Mouse (Mus musculus): ENCODE results near the gene Plcl2. TPM values are rescaled to one million over a fixed set of nuclear protein-coding genes. Genes with fewer than 3 reads are reported as not detected.

The Plcl2 gene
- total and polyA plus RNA-seq, 3 experiments, result 23.6 to 83.7 TPM; not detected in 1

GRCm38 (mm10) chr17:50734781-50735180, 225.6 kb downstream of the Plcl2 start:
- H3K9me3 ChIP-seq (replicated peaks; ENCODE audit: insufficient read depth, low read length), result no peaks in the 10 kb centered on the region
- no peaks in the 10 kb centered on the region for H3K79me2 ChIP-seq (ENCODE audit: control insufficient read depth, insufficient read depth, low read length, poor library complexity)
- no peak overlapping the region for H3K9ac ChIP-seq (ENCODE audit: control insufficient read depth, low read depth, low read length, poor library complexity, severe bottlenecking)
- H3K27ac ChIP-seq (ENCODE audit: control insufficient read depth, low read depth, low read length), result no peak overlapping the region
- H3K4me3 ChIP-seq (ENCODE audit: control insufficient read depth in 1 of 2, insufficient read depth in 1 of 2, low read depth in 2 of 2, low read length in 2 of 2), result no peak overlapping the region
- TF ChIP-seq EP300 (IDR thresholded peaks at IDR 0.05; ENCODE audit: low read depth in 1 of 2, low read length in 2 of 2) (no peak), NRF1 (IDR thresholded peaks at IDR 0.05; ENCODE audit: insufficient read depth, low read depth, low read length, poor library complexity, severe bottlenecking) (no peak), E2F4 (IDR thresholded peaks at IDR 0.05; ENCODE audit: borderline replicate concordance, low read depth, low read length) (no peak), POLR2AphosphoS5 (IDR thresholded peaks at IDR 0.05; ENCODE audit: borderline replicate concordance, low read depth, low read length) (no peak), KAT2A (conservative IDR thresholded peaks at IDR 0.05; ENCODE audit: low read depth, low read length) (no peak), RCOR1 (IDR thresholded peaks at IDR 0.05; ENCODE audit: low read depth, low read length) (no peak), NELFE (IDR thresholded peaks at IDR 0.05; ENCODE audit: low read depth, low read length) (no peak), CTCF (IDR thresholded peaks at IDR 0.05 in 2 of 3, conservative IDR thresholded peaks at IDR 0.05 in 1 of 3; ENCODE audit: control insufficient read depth in 1 of 3, insufficient read depth in 1 of 3, low read depth in 2 of 3, low read length in 3 of 3, poor library complexity in 1 of 3, severe bottlenecking in 1 of 3) (no peak), USF2 (IDR thresholded peaks at IDR 0.05; ENCODE audit: borderline replicate concordance in 1 of 2, insufficient read depth in 1 of 2, low read depth in 1 of 2, low read length in 2 of 2) (no peak), HCFC1 (IDR thresholded peaks at IDR 0.05; ENCODE audit: low read depth, low read length) (no peak), MEF2A (IDR thresholded peaks at IDR 0.05; ENCODE audit: extremely low read depth, insufficient replicate concordance, low read depth, low read length, poor library complexity, severe bottlenecking) (no peak), MAZ (IDR thresholded peaks at IDR 0.05; ENCODE audit: low read depth, low read length) (no peak), RAD21 (IDR thresholded peaks at IDR 0.05; ENCODE audit: low read depth, low read length) (no peak)
- no peaks in the 10 kb centered on the region for H3K27me3 ChIP-seq (ENCODE audit: control insufficient read depth in 1 of 2, insufficient read depth in 2 of 2, low read length in 2 of 2)
- peaks cover 0 to 7% of the 10 kb centered on the region in 2 experiments; a peak in 2 of 4 replicates for H3K4me1 ChIP-seq (ENCODE audit: control insufficient read depth in 1 of 2, insufficient read depth in 2 of 2, low read length in 2 of 2)
- DNase-seq (ENCODE audit: low read depth, low spot score), result no peak
- peaks cover 0 to 2% of the 10 kb centered on the region in 2 experiments; a peak in 1 of 4 replicates for H3K36me3 ChIP-seq (ENCODE audit: control insufficient read depth in 1 of 2, insufficient read depth in 2 of 2, low read length in 2 of 2)

DNA sequence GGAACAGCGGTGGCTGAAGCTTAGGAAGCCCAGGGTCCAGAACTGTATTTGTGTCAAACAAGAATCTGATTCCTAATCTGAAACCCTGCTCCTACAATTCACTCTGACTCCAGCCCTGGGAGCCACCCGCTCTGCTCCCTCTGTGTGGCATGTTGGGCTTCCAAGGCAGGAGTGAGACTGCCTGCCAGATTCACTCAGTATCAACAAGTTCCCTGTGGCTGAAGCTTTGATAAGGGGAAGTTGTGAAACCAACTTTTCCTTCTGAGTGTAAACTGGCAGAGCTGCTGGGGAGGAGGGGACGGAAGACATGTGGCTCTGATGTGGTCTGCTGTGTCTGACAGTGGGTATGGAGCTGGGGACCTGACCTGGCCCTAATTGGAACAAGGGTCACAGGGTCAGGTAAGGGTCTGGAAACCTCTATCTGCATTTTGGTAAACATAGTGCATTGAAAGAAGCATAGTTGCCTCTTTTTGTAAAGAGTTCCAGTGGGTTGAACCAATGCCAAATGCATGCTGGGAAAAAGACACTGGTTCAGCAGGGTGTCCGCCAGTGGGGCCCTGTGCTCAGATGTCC, 226.3 kb downstream of the Plcl2 start:
- peak; percentile 35 for DNase-seq (ENCODE audit: low read depth, low spot score)
- Histone ChIP-seq H3K4me3 (ENCODE audit: control insufficient read depth in 1 of 2, insufficient read depth in 1 of 2, low read depth in 2 of 2, low read length in 2 of 2) (no peak overlapping the region), H3K9me3 (replicated peaks; ENCODE audit: insufficient read depth, low read length) (no peaks in the 10 kb centered on the region), H3K79me2 (ENCODE audit: control insufficient read depth, insufficient read depth, low read length, poor library complexity) (no peaks in the 10 kb centered on the region), H3K36me3 (ENCODE audit: control insufficient read depth in 1 of 2, insufficient read depth in 2 of 2, low read length in 2 of 2) (peaks cover 0 to 5% of the 10 kb centered on the region in 2 experiments; a peak in 2 of 4 replicates), H3K9ac (ENCODE audit: control insufficient read depth, low read depth, low read length, poor library complexity, severe bottlenecking) (no peak overlapping the region), H3K27ac (ENCODE audit: control insufficient read depth, low read depth, low read length) (no peak overlapping the region), H3K27me3 (ENCODE audit: control insufficient read depth in 1 of 2, insufficient read depth in 2 of 2, low read length in 2 of 2) (no peaks in the 10 kb centered on the region), H3K4me1 (ENCODE audit: control insufficient read depth in 1 of 2, insufficient read depth in 2 of 2, low read length in 2 of 2) (peaks cover 0 to 8% of the 10 kb centered on the region in 2 experiments; a peak in 3 of 4 replicates)
- TF ChIP-seq POLR2A (IDR thresholded peaks at IDR 0.05; ENCODE audit: control insufficient read depth in 1 of 2, insufficient read depth in 1 of 2, low read depth in 1 of 2, low read length in 2 of 2, poor library complexity in 1 of 2), result no peak
- peak; percentile 11; the same call in 1 of the 2 replicates for TF ChIP-seq RCOR1 (IDR thresholded peaks at IDR 0.05; ENCODE audit: low read depth, low read length)
- no peak for TF ChIP-seq TCF12 (IDR thresholded peaks at IDR 0.05; ENCODE audit: low read depth, low read length)
- TF ChIP-seq MEF2A (IDR thresholded peaks at IDR 0.05; ENCODE audit: extremely low read depth, insufficient replicate concordance, low read depth, low read length, poor library complexity, severe bottlenecking), result no peak
- no peak for TF ChIP-seq GABPA (IDR thresholded peaks at IDR 0.05; ENCODE audit: low read depth, low read length)

All from MEL (cell line).